ENCODE assay signal across 12 mouse cellular contexts in genomic region chr10:58610484-58611261, GRCm38 (mm10).
DNase-seq lines count a peak whose midpoint lies in the region.
"Had no signal": no experiment of that assay in that cellular context is flagged by ENCODE, and none has a peak within 500 bp of the region (broad histone marks: within the 10 kb centered on the region; RNA-seq: fewer than 3 reads in every experiment).

No protein-coding gene starts in this region.

- no peak overlapping the region for H3K27ac ChIP-seq in hindbrain, embryonic 10.5 days
- H3K27ac ChIP-seq: hindbrain, embryonic 12.5 days; limb, embryonic 15.5 days had no signal

- H3K4me3 ChIP-seq in hindbrain, embryonic 10.5 days, result no peak overlapping the region
- H3K4me3 ChIP-seq: hindbrain, embryonic 12.5 days; limb, embryonic 15.5 days had no signal

- no peaks in the 10 kb centered on the region for H3K36me3 ChIP-seq in hindbrain, embryonic 10.5 days
- H3K36me3 ChIP-seq: hindbrain, embryonic 12.5 days; limb, embryonic 15.5 days had no signal

- H3K27me3 ChIP-seq in hindbrain, embryonic 10.5 days (ENCODE audit: insufficient read depth, poor library complexity, severe bottlenecking), result no peaks in the 10 kb centered on the region
- H3K27me3 ChIP-seq: hindbrain, embryonic 12.5 days; limb, embryonic 15.5 days had no signal

- no peaks in the 10 kb centered on the region for H3K9me3 ChIP-seq in hindbrain, embryonic 10.5 days
- H3K9me3 ChIP-seq: hindbrain, embryonic 12.5 days; limb, embryonic 15.5 days had no signal

- DNase-seq in heart, adult 8-10 months (ENCODE audit: low spot score), result peak; percentile 46
- DNase-seq in heart, postnatal 4 days, result no peak
- DNase-seq in lung, postnatal 25 days (ENCODE audit: low spot score), result peak; percentile 21
- no peak for DNase-seq in lung, postnatal 10 days
- peak; percentile 91 for DNase-seq in fat pad, adult 2 months (ENCODE audit: extremely low read depth, low read depth, low spot score)
- peak; percentile 18 for DNase-seq in telencephalon, adult 2 months (ENCODE audit: low read depth, low spot score)
- DNase-seq in hindbrain, embryonic 10.5 days (ENCODE audit: low spot score), result no peak
- DNase-seq: cerebellum, adult 18-20 months; lung, embryonic 14.5 days; thymus, postnatal 4 days had no signal

- WGBS in hindbrain, embryonic 10.5 days, result 91% methylated on average over 7 of the region's 7 CpGs

- no peaks in the 10 kb centered on the region for H3K4me1 ChIP-seq in hindbrain, embryonic 10.5 days (replicated peaks)
- H3K4me1 ChIP-seq: hindbrain, embryonic 12.5 days; limb, embryonic 15.5 days had no signal

Comparison
In these comparisons a context has a peak if more than half of its experiments do, and no peak if none do; other contexts are left out.
1. DNase-seq: peak in heart, adult 8-10 months (single experiment), lung, postnatal 25 days (single experiment), fat pad, adult 2 months (single experiment) and telencephalon, adult 2 months (single experiment); none in heart, postnatal 4 days (single experiment), lung, postnatal 10 days (single experiment) and hindbrain, embryonic 10.5 days (single experiment).